Mouse (Mus musculus) midbrain, embryonic 11.5 days (tissue): Measurements from ENCODE around the gene Krt81. TPM values are rescaled to one million over a fixed set of nuclear protein-coding genes. Genes with fewer than 3 reads are reported as not detected.

Source experiments
- polyA plus RNA-seq: library from polyadenylated mRNA; unstranded; fragments of >200 nt; fragmentation: Nextera tagmentation; extraction: Ambion mirVana; gene quantifications from 2 replicates; pipeline ENCODE4 v1.2.1, GENCODE M21; 2014

Gene Krt81
- polyA plus RNA-seq, 1 experiment from 2014 or later, result not detected

Other genes with a start within 250 kb of the Krt81 start
- gene Grasp, start 239.6 kb downstream of the Krt81 start, polyA plus RNA-seq, result 3.6 and 4.5 TPM in 2 replicates
- gene Nr4a1, start 209.5 kb downstream of the Krt81 start, polyA plus RNA-seq, result 1.3 TPM in 2 replicates
- gene Atg101, start 179.5 kb downstream of the Krt81 start, polyA plus RNA-seq, result 57.9 and 67.4 TPM in 2 replicates
- gene 6030408B16Rik, start 170.5 kb downstream of the Krt81 start, polyA plus RNA-seq, result 0.33 TPM in 1 of 2 replicates, not detected in the other
- gene Krt80, start 93.6 kb downstream of the Krt81 start, polyA plus RNA-seq, result not detected in 2 replicates
- 4.2 and 7.2 TPM in 2 replicates for gene Krt7, start 52.7 kb downstream of the Krt81 start, polyA plus RNA-seq
- 0.07 and 0.16 TPM in 2 replicates for gene Krt87, start 24.9 kb downstream of the Krt81 start, polyA plus RNA-seq
- not detected in 2 replicates for gene Krt88, start 16.0 kb downstream of the Krt81 start, polyA plus RNA-seq
- gene Krt86, start 9.7 kb upstream of the Krt81 start, polyA plus RNA-seq, result not detected in 2 replicates
- gene Krt83, start 27.8 kb upstream of the Krt81 start, polyA plus RNA-seq, result not detected in 2 replicates
- gene Gm49425, start 53.5 kb upstream of the Krt81 start, polyA plus RNA-seq, result not detected in 2 replicates
- gene Krt84, start 69.1 kb upstream of the Krt81 start, polyA plus RNA-seq, result not detected in 2 replicates
- gene Krt82, start 86.9 kb upstream of the Krt81 start, polyA plus RNA-seq, result not detected in 2 replicates
- 0.30 and 0.50 TPM in 2 replicates for gene Krt90, start 99.2 kb upstream of the Krt81 start, polyA plus RNA-seq
- not detected in 2 replicates for gene Krt75, start 110.2 kb upstream of the Krt81 start, polyA plus RNA-seq
- not detected in 2 replicates for gene Gm5414, start 164.4 kb upstream of the Krt81 start, polyA plus RNA-seq
- not detected in 2 replicates for gene Gm5478, start 183.6 kb upstream of the Krt81 start, polyA plus RNA-seq
- gene Krt6b, start 216.5 kb upstream of the Krt81 start, polyA plus RNA-seq, result not detected in 2 replicates
- gene Krt6a, start 230.6 kb upstream of the Krt81 start, polyA plus RNA-seq, result not detected in 2 replicates
- gene Krt5, start 249.1 kb upstream of the Krt81 start, polyA plus RNA-seq, result 0.34 and 0.51 TPM in 2 replicates